Mouse (Mus musculus): ENCODE measurements around the gene Wdr31. TPM values are rescaled to one million over a fixed set of nuclear protein-coding genes. Genes with fewer than 3 reads are reported as not detected.

Gene Wdr31
- polyA plus RNA-seq, 1 experiment = 0.62 TPM

- Histone ChIP-seq H3K27me3 (ENCODE audit: control insufficient read depth, insufficient read depth, low read length) (no peaks in the 10 kb centered on the region), H3K27ac (ENCODE audit: insufficient read depth, low read depth, low read length) (no peak overlapping the region), H3K4me1 (ENCODE audit: control insufficient read depth, insufficient read depth, insufficient read length, low read length) (no peaks in the 10 kb centered on the region), H3K36me3 (ENCODE audit: control insufficient read depth, insufficient read depth, low read length) (peaks cover 41% of the 10 kb centered on the region), H3K4me3 (ENCODE audit: low read depth, low read length) (no peak overlapping the region)
- TF ChIP-seq POLR2A (IDR thresholded peaks at IDR 0.05; ENCODE audit: low read depth, low read length) = no peak
- no peak for TF ChIP-seq CTCF (IDR thresholded peaks at IDR 0.05; ENCODE audit: extremely low read depth, insufficient read length, insufficient replicate concordance, low read depth, low read length)
- 75% methylated on average over 3 of the region's 3 CpGs for WGBS
Measured at GRCm38 (mm10) chr4:62398956-62399355, 71.7 kb downstream of the Wdr31 start.

Other genes with a start within 250 kb of the Wdr31 start
- gene Zfp37, start 239.8 kb downstream of the Wdr31 start, polyA plus RNA-seq (2012; rRNA removed) = 0.03 and 0.19 TPM in 2 replicates
- 8.8 and 10.4 TPM in 2 replicates for gene Slc31a2, start 208.3 kb downstream of the Wdr31 start, polyA plus RNA-seq (2012; rRNA removed)
- 13.6 and 21.6 TPM in 2 replicates for gene Fkbp15, start 110.3 kb downstream of the Wdr31 start, polyA plus RNA-seq (2012; rRNA removed)
- 18.2 and 40.3 TPM in 2 replicates for gene Slc31a1, start 110.2 kb downstream of the Wdr31 start, polyA plus RNA-seq (2012; rRNA removed)
- 3.5 and 6.6 TPM in 2 replicates for gene Cdc26, start 62.3 kb downstream of the Wdr31 start, polyA plus RNA-seq (2012; rRNA removed)
- 2.1 and 3.5 TPM in 2 replicates for gene Prpf4, start 62.1 kb downstream of the Wdr31 start, polyA plus RNA-seq (2012; rRNA removed)
- gene Rnf183, start 35.6 kb downstream of the Wdr31 start, polyA plus RNA-seq (2012; rRNA removed) = 2.3 and 6.1 TPM in 2 replicates
- gene Bspry, start 9.2 kb upstream of the Wdr31 start, polyA plus RNA-seq (2012; rRNA removed) = 38.3 and 104 TPM in 2 replicates
- gene Hdhd3, start 32.6 kb upstream of the Wdr31 start, polyA plus RNA-seq (2012; rRNA removed) = 63.6 and 68.4 TPM in 2 replicates
- gene Alad, start 49.0 kb upstream of the Wdr31 start, polyA plus RNA-seq (2012; rRNA removed) = 110 and 142 TPM in 2 replicates
- gene Pole3, start 54.2 kb upstream of the Wdr31 start, polyA plus RNA-seq (2012; rRNA removed) = 5.6 and 8.9 TPM in 2 replicates
- 0.14 TPM in 1 of 2 replicates, not detected in the other for gene 4933430I17Rik, start 54.5 kb upstream of the Wdr31 start, polyA plus RNA-seq (2012; rRNA removed)
- gene Rgs3, start 89.0 kb upstream of the Wdr31 start, polyA plus RNA-seq (2012; rRNA removed) = 30.3 and 45.8 TPM in 2 replicates

Data from small intestine, adult 2 months (tissue).